Mouse (Mus musculus): Measurements from ENCODE around the gene Slc25a41. TPM values are rescaled to one million over a fixed set of nuclear protein-coding genes. Genes with fewer than 3 reads are reported as not detected.

The Slc25a41 gene
- polyA plus RNA-seq, 1 experiment from 2014 or later, result not detected

GRCm38 (mm10) chr17:57001228-57001627 is 40.2 kb downstream of the Slc25a41 start:
- Histone ChIP-seq H3K4me1 (peaks cover 19% of the 10 kb centered on the region), H3K9me3 (no peaks in the 10 kb centered on the region), H3K27me3 (ENCODE audit: poor library complexity, severe bottlenecking) (no peaks in the 10 kb centered on the region), H3K27ac (no peak overlapping the region), H3K4me3 (no peak overlapping the region), H3K36me3 (replicated peaks) (peaks cover 80% of the 10 kb centered on the region)
- WGBS, result 82% methylated on average over 8 of the region's 8 CpGs
- DNase-seq (ENCODE audit: extremely low spot score, low spot score), result no peak

- H3K9me3 ChIP-seq, result no peaks in the 10 kb centered on the region
- peaks cover 80% of the 10 kb centered on the region for H3K36me3 ChIP-seq (replicated peaks)
- no peak within 1 kb of the TSS for H3K27ac ChIP-seq
- WGBS, result 89% methylated on average over 9 of the region's 9 CpGs
- no peaks in the 10 kb centered on the region for H3K27me3 ChIP-seq (ENCODE audit: poor library complexity, severe bottlenecking)
- H3K4me3 ChIP-seq, result no peak within 1 kb of the TSS
- H3K4me1 ChIP-seq, result peaks cover 19% of the 10 kb centered on the region
- no peak for DNase-seq (ENCODE audit: extremely low spot score, low spot score)
Measured at GRCm38 (mm10) chr17:56999968-57000609, 41.4 kb downstream of the Slc25a41 start, which contains the start of gene Pspn. Gene Pspn, minus strand, starts transcription at chr17:57000018.

- Histone ChIP-seq H3K4me3 (no peak overlapping the region), H3K27ac (no peak overlapping the region), H3K9me3 (no peaks in the 10 kb centered on the region), H3K4me1 (peaks cover 19% of the 10 kb centered on the region), H3K27me3 (ENCODE audit: poor library complexity, severe bottlenecking) (no peaks in the 10 kb centered on the region), H3K36me3 (replicated peaks) (peaks cover 80% of the 10 kb centered on the region)
- 91% methylated on average over 9 of the region's 9 CpGs for WGBS
- no peak for DNase-seq (ENCODE audit: extremely low spot score, low spot score)
Measured at GRCm38 (mm10) chr17:56999414-56999813, 42.0 kb downstream of the Slc25a41 start.

- H3K36me3 ChIP-seq (replicated peaks), result peaks cover 81% of the 10 kb centered on the region
- under 1% methylated on average over 38 of the region's 38 CpGs for WGBS
- peak within 1 kb of the TSS; percentile 87 for H3K27ac ChIP-seq
Measured at GRCm38 (mm10) chr17:56997029-56997667, 44.3 kb downstream of the Slc25a41 start, which contains the start of gene Alkbh7. Gene Alkbh7, plus strand, starts transcription at chr17:56997339.

GRCm38 (mm10) chr17:56996506-56996905 is 44.9 kb downstream of the Slc25a41 start:
- no peaks in the 10 kb centered on the region for H3K27me3 ChIP-seq (ENCODE audit: poor library complexity, severe bottlenecking)
- peaks cover 83% of the 10 kb centered on the region for H3K36me3 ChIP-seq (replicated peaks)
- WGBS, result 74% methylated on average over 2 of the region's 2 CpGs
- peaks cover 19% of the 10 kb centered on the region for H3K4me1 ChIP-seq
- H3K9me3 ChIP-seq, result no peaks in the 10 kb centered on the region
- H3K4me3 ChIP-seq, result peak overlapping the region; percentile 85
- H3K27ac ChIP-seq, result no peak overlapping the region
- DNase-seq (ENCODE audit: extremely low spot score, low spot score), result no peak

More at GRCm38 (mm10) chr17:56997029-56997667, 44.3 kb downstream of the Slc25a41 start, which contains the start of gene Alkbh7:
- Histone ChIP-seq H3K4me3 (peak within 1 kb of the TSS; percentile 85), H3K27me3 (ENCODE audit: poor library complexity, severe bottlenecking) (no peaks in the 10 kb centered on the region), H3K9me3 (no peaks in the 10 kb centered on the region), H3K4me1 (peaks cover 19% of the 10 kb centered on the region)
- DNase-seq (ENCODE audit: extremely low spot score, low spot score), result peak; percentile 97

- H3K36me3 ChIP-seq (replicated peaks), result peaks cover 74% of the 10 kb centered on the region
- DNase-seq (ENCODE audit: extremely low spot score, low spot score), result no peak
- H3K27ac ChIP-seq, result no peak overlapping the region
- peaks cover 27% of the 10 kb centered on the region for H3K4me1 ChIP-seq
- no peak overlapping the region for H3K4me3 ChIP-seq
- WGBS, result 93% methylated on average over 8 of the region's 8 CpGs
- H3K27me3 ChIP-seq (ENCODE audit: poor library complexity, severe bottlenecking), result no peaks in the 10 kb centered on the region
- H3K9me3 ChIP-seq, result no peaks in the 10 kb centered on the region
Measured at GRCm38 (mm10) chr17:56995046-56995445, 46.4 kb downstream of the Slc25a41 start.

- WGBS, result 88% methylated on average over 2 of the region's 2 CpGs
- DNase-seq (ENCODE audit: extremely low spot score, low spot score), result no peak
- Histone ChIP-seq H3K36me3 (replicated peaks) (peaks cover 50% of the 10 kb centered on the region), H3K27ac (peak overlapping the region; percentile 92), H3K4me3 (peak overlapping the region; percentile 85), H3K9me3 (no peaks in the 10 kb centered on the region), H3K27me3 (ENCODE audit: poor library complexity, severe bottlenecking) (no peaks in the 10 kb centered on the region), H3K4me1 (peaks cover 10% of the 10 kb centered on the region)
Measured at GRCm38 (mm10) chr17:56990966-56991365, 50.5 kb downstream of the Slc25a41 start.

- Histone ChIP-seq H3K27me3 (ENCODE audit: poor library complexity, severe bottlenecking) (no peaks in the 10 kb centered on the region), H3K4me1 (peaks cover 10% of the 10 kb centered on the region), H3K27ac (peak within 1 kb of the TSS; percentile 92), H3K4me3 (peak within 1 kb of the TSS; percentile 85), H3K9me3 (no peaks in the 10 kb centered on the region), H3K36me3 (replicated peaks) (peaks cover 42% of the 10 kb centered on the region)
- WGBS, result under 1% methylated on average over 52 of the region's 52 CpGs
- DNase-seq (ENCODE audit: extremely low spot score, low spot score), result peak; percentile 95
Measured at GRCm38 (mm10) chr17:56990115-56990746, 51.2 kb downstream of the Slc25a41 start, which contains the start of gene Clpp. Gene Clpp, plus strand, starts transcription at chr17:56990305.

GRCm38 (mm10) chr17:56989467-56990114 is 51.9 kb downstream of the Slc25a41 start:
- 5% methylated on average over 25 of the region's 25 CpGs for WGBS
- peak; percentile 88 for DNase-seq (ENCODE audit: extremely low spot score, low spot score)

GRCm38 (mm10) chr17:56988921-56989430 is 52.5 kb downstream of the Slc25a41 start:
- peak overlapping the region; percentile 92; the same call in 1 of the 2 replicates for H3K27ac ChIP-seq
- H3K36me3 ChIP-seq (replicated peaks), result peaks cover 30% of the 10 kb centered on the region
- no peaks in the 10 kb centered on the region for H3K27me3 ChIP-seq (ENCODE audit: poor library complexity, severe bottlenecking)
- 74% methylated on average over 7 of the region's 7 CpGs for WGBS
- no peaks in the 10 kb centered on the region for H3K9me3 ChIP-seq
- no peak for DNase-seq (ENCODE audit: extremely low spot score, low spot score)
- peak overlapping the region; percentile 85 for H3K4me3 ChIP-seq
- H3K4me1 ChIP-seq, result peaks cover 10% of the 10 kb centered on the region

More at GRCm38 (mm10) chr17:56989467-56990114, 51.9 kb downstream of the Slc25a41 start:
- Histone ChIP-seq H3K36me3 (replicated peaks) (peaks cover 36% of the 10 kb centered on the region), H3K9me3 (no peaks in the 10 kb centered on the region), H3K4me1 (peaks cover 10% of the 10 kb centered on the region), H3K27ac (peak overlapping the region; percentile 92), H3K27me3 (ENCODE audit: poor library complexity, severe bottlenecking) (no peaks in the 10 kb centered on the region), H3K4me3 (peak overlapping the region; percentile 85)

- no peak for DNase-seq (ENCODE audit: extremely low spot score, low spot score)
- no peak overlapping the region for H3K27ac ChIP-seq
- WGBS, result 89% methylated on average over 7 of the region's 7 CpGs
- H3K9me3 ChIP-seq, result no peaks in the 10 kb centered on the region
- peaks cover 10% of the 10 kb centered on the region for H3K4me1 ChIP-seq
- peaks cover 25% of the 10 kb centered on the region for H3K36me3 ChIP-seq (replicated peaks)
- H3K4me3 ChIP-seq, result no peak overlapping the region
- no peaks in the 10 kb centered on the region for H3K27me3 ChIP-seq (ENCODE audit: poor library complexity, severe bottlenecking)
Measured at GRCm38 (mm10) chr17:56988441-56988840, 53.0 kb downstream of the Slc25a41 start.

GRCm38 (mm10) chr17:56986105-56986805 is 55.2 kb downstream of the Slc25a41 start:
- no peak for DNase-seq (ENCODE audit: extremely low spot score, low spot score)
- H3K36me3 ChIP-seq (replicated peaks), result peaks cover 3% of the 10 kb centered on the region
- 88% methylated on average over 3 of the region's 3 CpGs for WGBS
- no peaks in the 10 kb centered on the region for H3K27me3 ChIP-seq (ENCODE audit: poor library complexity, severe bottlenecking)
- peaks cover 8% of the 10 kb centered on the region for H3K4me1 ChIP-seq
- H3K9me3 ChIP-seq, result no peaks in the 10 kb centered on the region
- H3K27ac ChIP-seq, result no peak overlapping the region
- no peak overlapping the region for H3K4me3 ChIP-seq
